Mouse (Mus musculus) stomach, embryonic 16.5 days (tissue): ENCODE measurements around the gene Arf1. TPM values are rescaled to one million over a fixed set of nuclear protein-coding genes. Genes with fewer than 3 reads are reported as not detected.

Source experiments
- ATAC-seq: fragments of 200-750 bp; cut with Nextera tagmentation; 2 replicates; pipeline ENCODE4 v1.8.0; 2017; ENCODE audit warnings: moderate number of reproducible peaks, moderate TSS enrichment; ENCODE audit not compliant: insufficient read depth, low FRiP score
- H3K27ac ChIP-seq: fragments of 300-500 bp; sonication (generic); 2 replicates; pipeline ENCODE4 v1.5.1; 2014; ENCODE audit warnings: low read length
- H3K27me3 ChIP-seq: fragments of 300-500 bp; sonication (generic); 2 replicates; pipeline ENCODE4 v1.6.1; 2014; ENCODE audit warnings: low read length, control low read depth, mixed read lengths; ENCODE audit not compliant: control insufficient read depth, insufficient read depth
- H3K36me3 ChIP-seq: fragments of 300-500 bp; sonication (generic); 2 replicates; pipeline ENCODE4 v1.6.1; 2014; ENCODE audit warnings: low read length; ENCODE audit not compliant: control insufficient read depth, insufficient read depth
- H3K4me1 ChIP-seq: fragments of 300-500 bp; sonication (generic); 2 replicates; pipeline ENCODE4 v1.6.1; 2014; ENCODE audit warnings: low read length, control low read depth, mixed read lengths; ENCODE audit not compliant: control insufficient read depth, insufficient read depth
- H3K4me2 ChIP-seq: fragments of 300-500 bp; sonication (generic); 2 replicates; pipeline ENCODE4 v1.6.1; 2014; ENCODE audit warnings: low read depth, low read length, mixed read lengths
- H3K4me3 ChIP-seq: fragments of 300-500 bp; sonication (generic); replicated peaks from 2 replicates; pipeline ENCODE4 v1.5.1; 2014; ENCODE audit warnings: mild to moderate bottlenecking, low read length
- H3K9ac ChIP-seq: fragments of 300-500 bp; sonication (generic); 2 replicates; pipeline ENCODE4 v1.6.1; 2014; ENCODE audit warnings: low read length
- H3K9me3 ChIP-seq: fragments of 300-500 bp; sonication (generic); replicated peaks from 2 replicates; pipeline ENCODE4 v1.6.1; 2016; ENCODE audit warnings: low read length, control low read depth; ENCODE audit not compliant: control insufficient read depth
- WGBS: fragments of 180-500 bp; shearing (Covaris S2); extraction: QIAGEN DNeasy Blood & Tissue Kit; methylation state at CpG from one replicate; pipeline ENCODE4 v1.1.7; 2014; 5-methylcytosine and 5-hydroxymethylcytosine counted together
- polyA plus RNA-seq: library from polyadenylated mRNA; unstranded; fragments of >200 nt; fragmentation: Nextera tagmentation; extraction: Ambion mirVana; gene quantifications from 2 replicates; pipeline ENCODE4 v1.2.1, GENCODE M21; 2015

The Arf1 gene
- 717 and 769 TPM in 2 replicates for polyA plus RNA-seq

- peak; percentile 97 for ATAC-seq
Observed at GRCm38 (mm10) chr11:59228122-59228953, at the start of gene Arf1. TSS of gene Arf1 (minus strand) at chr11:59228270.

GRCm38 (mm10) chr11:59276877-59277276, 48.8 kb upstream of the Arf1 start:
- Histone ChIP-seq H3K36me3 (no peaks in the 10 kb centered on the region), H3K9me3 (no peaks in the 10 kb centered on the region), H3K27me3 (0 out of 2 replicates have a peak, but pooled peaks cover 4% of the 10 kb centered on the region), H3K4me2 (no peak overlapping the region), H3K4me3 (no peak overlapping the region), H3K4me1 (no peaks in the 10 kb centered on the region), H3K9ac (no peak overlapping the region), H3K27ac (no peak overlapping the region)
- WGBS: 26% methylated on average over 2 of the region's 2 CpGs
- no peak for ATAC-seq

More at GRCm38 (mm10) chr11:59228122-59228953, at the start of gene Arf1:
- Histone ChIP-seq H3K36me3 (no peaks in the 10 kb centered on the region), H3K9ac (peak within 1 kb of the TSS; percentile 100), H3K4me1 (peaks cover 35% of the 10 kb centered on the region), H3K9me3 (no peaks in the 10 kb centered on the region), H3K4me3 (peak within 1 kb of the TSS; percentile 100), H3K4me2 (peak within 1 kb of the TSS; percentile 95), H3K27ac (peak within 1 kb of the TSS; percentile 98), H3K27me3 (no peaks in the 10 kb centered on the region)
- 4% methylated on average over 59 of the region's 59 CpGs for WGBS

GRCm38 (mm10) chr11:59274184-59274583, 46.1 kb upstream of the Arf1 start:
- Histone ChIP-seq H3K9ac (no peak overlapping the region), H3K4me2 (no peak overlapping the region), H3K36me3 (no peaks in the 10 kb centered on the region), H3K27me3 (no peaks in the 10 kb centered on the region), H3K4me3 (no peak overlapping the region), H3K9me3 (no peaks in the 10 kb centered on the region), H3K4me1 (no peaks in the 10 kb centered on the region), H3K27ac (no peak overlapping the region)
- 76% methylated on average over 3 of the region's 3 CpGs for WGBS
- ATAC-seq: no peak

GRCm38 (mm10) chr11:59266727-59267126, 38.7 kb upstream of the Arf1 start:
- WGBS: 20% methylated on average over 6 of the region's 6 CpGs
- ATAC-seq: no peak
- Histone ChIP-seq H3K9me3 (no peaks in the 10 kb centered on the region), H3K27me3 (peaks cover 13% of the 10 kb centered on the region), H3K27ac (no peak overlapping the region), H3K4me2 (no peak overlapping the region), H3K4me1 (peaks cover 3% of the 10 kb centered on the region), H3K9ac (no peak overlapping the region), H3K36me3 (no peaks in the 10 kb centered on the region), H3K4me3 (no peak overlapping the region)

GRCm38 (mm10) chr11:59265154-59265813, 37.2 kb upstream of the Arf1 start:
- Histone ChIP-seq H3K9me3 (no peaks in the 10 kb centered on the region), H3K4me2 (no peak overlapping the region), H3K36me3 (no peaks in the 10 kb centered on the region), H3K27me3 (peaks cover 13% of the 10 kb centered on the region), H3K9ac (no peak overlapping the region), H3K27ac (no peak overlapping the region), H3K4me1 (peaks cover 8% of the 10 kb centered on the region), H3K4me3 (no peak overlapping the region)
- WGBS: 63% methylated on average over 8 of the region's 8 CpGs
- ATAC-seq: no peak

GRCm38 (mm10) chr11:59264593-59264992, 36.5 kb upstream of the Arf1 start:
- Histone ChIP-seq H3K4me1 (peaks cover 8% of the 10 kb centered on the region), H3K9ac (peak overlapping the region; percentile 66), H3K36me3 (no peaks in the 10 kb centered on the region), H3K27ac (no peak overlapping the region), H3K4me3 (peak overlapping the region; percentile 55), H3K9me3 (no peaks in the 10 kb centered on the region), H3K4me2 (peak overlapping the region; percentile 79), H3K27me3 (peaks cover 13% of the 10 kb centered on the region)
- 12% methylated on average over 8 of the region's 8 CpGs for WGBS
- no peak for ATAC-seq

GRCm38 (mm10) chr11:59263870-59264563, 35.9 kb upstream of the Arf1 start:
- peaks cover 13% of the 10 kb centered on the region for H3K27me3 ChIP-seq
- under 1% methylated on average over 56 of the region's 56 CpGs for WGBS

GRCm38 (mm10) chr11:59262308-59262707, 34.2 kb upstream of the Arf1 start:
- Histone ChIP-seq H3K4me1 (peaks cover 8% of the 10 kb centered on the region), H3K9ac (no peak overlapping the region), H3K27ac (no peak overlapping the region), H3K9me3 (no peaks in the 10 kb centered on the region), H3K4me2 (no peak overlapping the region), H3K36me3 (no peaks in the 10 kb centered on the region), H3K4me3 (no peak overlapping the region), H3K27me3 (peaks cover 13% of the 10 kb centered on the region)
- ATAC-seq: no peak

More at GRCm38 (mm10) chr11:59263870-59264563, 35.9 kb upstream of the Arf1 start:
- peak overlapping the region; percentile 79 for H3K4me2 ChIP-seq
- H3K27ac ChIP-seq: no peak overlapping the region
- ATAC-seq: peak; percentile 75; the same call in 1 of the 2 replicates
- peaks cover 8% of the 10 kb centered on the region for H3K4me1 ChIP-seq
- peak overlapping the region; percentile 55 for H3K4me3 ChIP-seq
- H3K9me3 ChIP-seq: no peaks in the 10 kb centered on the region
- H3K9ac ChIP-seq: peak overlapping the region; percentile 66
- no peaks in the 10 kb centered on the region for H3K36me3 ChIP-seq
